Mouse (Mus musculus): ENCODE results near the gene Fam50b. TPM values are rescaled to one million over a fixed set of nuclear protein-coding genes. Genes with fewer than 3 reads are reported as not detected.
A peak's percentile ranks its signal among the peaks of the same experiment; 100 is the strongest.

Gene Fam50b
- polyA plus RNA-seq, 1 experiment from 2014 or later, result not detected

GRCm38 (mm10) chr13:34741254-34741653 lies 6.6 kb downstream of the Fam50b start:
- Histone ChIP-seq H3K27ac (replicated peaks; ENCODE audit: low read depth, low read length) (no peak overlapping the region), H3K4me3 (ENCODE audit: low read depth, low read length) (no peak overlapping the region), H3K9me3 (replicated peaks; ENCODE audit: control insufficient read depth, low read length) (no peaks in the 10 kb centered on the region), H3K9ac (replicated peaks; ENCODE audit: low read length) (no peak overlapping the region), H3K36me3 (replicated peaks; ENCODE audit: control insufficient read depth, insufficient read depth, low read depth, low read length) (no peaks in the 10 kb centered on the region), H3K4me1 (ENCODE audit: control insufficient read depth, insufficient read depth, low read length) (no peaks in the 10 kb centered on the region), H3K27me3 (ENCODE audit: control insufficient read depth, insufficient read depth, low read length) (no peaks in the 10 kb centered on the region), H3K4me2 (ENCODE audit: low read depth, low read length) (no peak overlapping the region)
- DNase-seq (ENCODE audit: low spot score) (no peak), ATAC-seq (replicated peaks; ENCODE audit: insufficient number of reproducible peaks, low FRiP score, low TSS enrichment, low read depth) (no peak)
- WGBS, result 89% methylated on average over 9 of the region's 9 CpGs

- no peaks in the 10 kb centered on the region for H3K4me1 ChIP-seq (ENCODE audit: control insufficient read depth, insufficient read depth, low read length)
- no peak overlapping the region for H3K4me2 ChIP-seq (ENCODE audit: low read depth, low read length)
- no peaks in the 10 kb centered on the region for H3K27me3 ChIP-seq (ENCODE audit: control insufficient read depth, insufficient read depth, low read length)
- WGBS, result 71% methylated on average over 3 of the region's 3 CpGs
- ATAC-seq (replicated peaks; ENCODE audit: insufficient number of reproducible peaks, low FRiP score, low TSS enrichment, low read depth) (no peak), DNase-seq (ENCODE audit: low spot score) (no peak)
- no peaks in the 10 kb centered on the region for H3K9me3 ChIP-seq (replicated peaks; ENCODE audit: control insufficient read depth, low read length)
- H3K9ac ChIP-seq (replicated peaks; ENCODE audit: low read length), result no peak overlapping the region
- no peaks in the 10 kb centered on the region for H3K36me3 ChIP-seq (replicated peaks; ENCODE audit: control insufficient read depth, insufficient read depth, low read depth, low read length)
- H3K4me3 ChIP-seq (ENCODE audit: low read depth, low read length), result no peak overlapping the region
- no peak overlapping the region for H3K27ac ChIP-seq (replicated peaks; ENCODE audit: low read depth, low read length)
Observed at GRCm38 (mm10) chr13:34741813-34742568, 7.3 kb downstream of the Fam50b start.

GRCm38 (mm10) chr13:34746811-34747210 lies 12.2 kb downstream of the Fam50b start:
- Histone ChIP-seq H3K9me3 (replicated peaks; ENCODE audit: control insufficient read depth, low read length) (no peaks in the 10 kb centered on the region), H3K27me3 (ENCODE audit: control insufficient read depth, insufficient read depth, low read length) (no peaks in the 10 kb centered on the region), H3K36me3 (replicated peaks; ENCODE audit: control insufficient read depth, insufficient read depth, low read depth, low read length) (no peaks in the 10 kb centered on the region), H3K27ac (replicated peaks; ENCODE audit: low read depth, low read length) (no peak overlapping the region), H3K4me1 (ENCODE audit: control insufficient read depth, insufficient read depth, low read length) (no peaks in the 10 kb centered on the region), H3K4me3 (ENCODE audit: low read depth, low read length) (no peak overlapping the region), H3K4me2 (ENCODE audit: low read depth, low read length) (no peak overlapping the region), H3K9ac (replicated peaks; ENCODE audit: low read length) (no peak overlapping the region)
- no peak for DNase-seq (ENCODE audit: low spot score)
- ATAC-seq (replicated peaks; ENCODE audit: insufficient number of reproducible peaks, low FRiP score, low TSS enrichment, low read depth), result no peak
- WGBS, result 96% methylated on average over 34 of the region's 34 CpGs

GRCm38 (mm10) chr13:34748530-34748929 lies 13.9 kb downstream of the Fam50b start:
- Histone ChIP-seq H3K4me2 (ENCODE audit: low read depth, low read length) (no peak overlapping the region), H3K9ac (replicated peaks; ENCODE audit: low read length) (no peak overlapping the region), H3K27ac (replicated peaks; ENCODE audit: low read depth, low read length) (no peak overlapping the region), H3K36me3 (replicated peaks; ENCODE audit: control insufficient read depth, insufficient read depth, low read depth, low read length) (no peaks in the 10 kb centered on the region), H3K4me1 (ENCODE audit: control insufficient read depth, insufficient read depth, low read length) (no peaks in the 10 kb centered on the region), H3K4me3 (ENCODE audit: low read depth, low read length) (no peak overlapping the region), H3K27me3 (ENCODE audit: control insufficient read depth, insufficient read depth, low read length) (no peaks in the 10 kb centered on the region), H3K9me3 (replicated peaks; ENCODE audit: control insufficient read depth, low read length) (no peaks in the 10 kb centered on the region)
- ATAC-seq (replicated peaks; ENCODE audit: insufficient number of reproducible peaks, low FRiP score, low TSS enrichment, low read depth) (no peak), DNase-seq (ENCODE audit: low spot score) (no peak)
- 61% methylated on average over 3 of the region's 3 CpGs for WGBS

- Histone ChIP-seq H3K27me3 (ENCODE audit: control insufficient read depth, insufficient read depth, low read length) (no peaks in the 10 kb centered on the region), H3K36me3 (replicated peaks; ENCODE audit: control insufficient read depth, insufficient read depth, low read depth, low read length) (no peaks in the 10 kb centered on the region), H3K4me3 (ENCODE audit: low read depth, low read length) (no peak overlapping the region), H3K9ac (replicated peaks; ENCODE audit: low read length) (no peak overlapping the region), H3K9me3 (replicated peaks; ENCODE audit: control insufficient read depth, low read length) (no peaks in the 10 kb centered on the region), H3K4me2 (ENCODE audit: low read depth, low read length) (no peak overlapping the region), H3K27ac (replicated peaks; ENCODE audit: low read depth, low read length) (no peak overlapping the region), H3K4me1 (ENCODE audit: control insufficient read depth, insufficient read depth, low read length) (no peaks in the 10 kb centered on the region; the same call in 1 of the 2 replicates)
- WGBS, result 97% methylated on average over 9 of the region's 9 CpGs
- DNase-seq (ENCODE audit: low spot score), result no peak
- no peak for ATAC-seq (replicated peaks; ENCODE audit: insufficient number of reproducible peaks, low FRiP score, low TSS enrichment, low read depth)
Observed at GRCm38 (mm10) chr13:34759202-34759601, 24.6 kb downstream of the Fam50b start.

- no peaks in the 10 kb centered on the region for H3K9me3 ChIP-seq (replicated peaks; ENCODE audit: control insufficient read depth, low read length)
- no peak overlapping the region for H3K4me3 ChIP-seq (ENCODE audit: low read depth, low read length)
- no peaks in the 10 kb centered on the region for H3K36me3 ChIP-seq (replicated peaks; ENCODE audit: control insufficient read depth, insufficient read depth, low read depth, low read length)
- ATAC-seq (replicated peaks; ENCODE audit: insufficient number of reproducible peaks, low FRiP score, low TSS enrichment, low read depth) (no peak), DNase-seq (ENCODE audit: low spot score) (peak; percentile 44)
- no peaks in the 10 kb centered on the region; the same call in 1 of the 2 replicates for H3K4me1 ChIP-seq (ENCODE audit: control insufficient read depth, insufficient read depth, low read length)
- no peaks in the 10 kb centered on the region for H3K27me3 ChIP-seq (ENCODE audit: control insufficient read depth, insufficient read depth, low read length)
- H3K27ac ChIP-seq (replicated peaks; ENCODE audit: low read depth, low read length), result 0 out of 2 replicates have a peak overlapping the region, but pooled peaks have one; percentile 8
- no peak overlapping the region for H3K4me2 ChIP-seq (ENCODE audit: low read depth, low read length)
- 10% methylated on average over 7 of the region's 7 CpGs for WGBS
- no peak overlapping the region for H3K9ac ChIP-seq (replicated peaks; ENCODE audit: low read length)
Observed at GRCm38 (mm10) chr13:34760518-34761287, 26.1 kb downstream of the Fam50b start.

- H3K4me2 ChIP-seq (ENCODE audit: low read depth, low read length), result no peak overlapping the region
- H3K36me3 ChIP-seq (replicated peaks; ENCODE audit: control insufficient read depth, insufficient read depth, low read depth, low read length), result no peaks in the 10 kb centered on the region
- no peaks in the 10 kb centered on the region; the same call in 1 of the 2 replicates for H3K4me1 ChIP-seq (ENCODE audit: control insufficient read depth, insufficient read depth, low read length)
- WGBS, result 68% methylated on average over 5 of the region's 5 CpGs
- no peak overlapping the region for H3K9ac ChIP-seq (replicated peaks; ENCODE audit: low read length)
- H3K27ac ChIP-seq (replicated peaks; ENCODE audit: low read depth, low read length), result no peak overlapping the region
- H3K4me3 ChIP-seq (ENCODE audit: low read depth, low read length), result no peak overlapping the region
- ATAC-seq (replicated peaks; ENCODE audit: insufficient number of reproducible peaks, low FRiP score, low TSS enrichment, low read depth), result no peak
- DNase-seq (ENCODE audit: low spot score), result no peak
- H3K9me3 ChIP-seq (replicated peaks; ENCODE audit: control insufficient read depth, low read length), result no peaks in the 10 kb centered on the region
- H3K27me3 ChIP-seq (ENCODE audit: control insufficient read depth, insufficient read depth, low read length), result no peaks in the 10 kb centered on the region
Observed at GRCm38 (mm10) chr13:34762136-34762535, 27.5 kb downstream of the Fam50b start.

GRCm38 (mm10) chr13:34762865-34763264 lies 28.2 kb downstream of the Fam50b start:
- Histone ChIP-seq H3K9me3 (replicated peaks; ENCODE audit: control insufficient read depth, low read length) (no peaks in the 10 kb centered on the region), H3K4me3 (ENCODE audit: low read depth, low read length) (no peak overlapping the region), H3K27me3 (ENCODE audit: control insufficient read depth, insufficient read depth, low read length) (no peaks in the 10 kb centered on the region), H3K9ac (replicated peaks; ENCODE audit: low read length) (no peak overlapping the region), H3K4me1 (ENCODE audit: control insufficient read depth, insufficient read depth, low read length) (no peaks in the 10 kb centered on the region; the same call in 1 of the 2 replicates), H3K36me3 (replicated peaks; ENCODE audit: control insufficient read depth, insufficient read depth, low read depth, low read length) (no peaks in the 10 kb centered on the region), H3K27ac (replicated peaks; ENCODE audit: low read depth, low read length) (no peak overlapping the region), H3K4me2 (ENCODE audit: low read depth, low read length) (no peak overlapping the region)
- DNase-seq (ENCODE audit: low spot score) (no peak), ATAC-seq (replicated peaks; ENCODE audit: insufficient number of reproducible peaks, low FRiP score, low TSS enrichment, low read depth) (no peak)
- WGBS, result 59% methylated on average over 4 of the region's 4 CpGs
